Mouse (Mus musculus): Measurements from ENCODE around the gene Dync1i1. TPM values are rescaled to one million over a fixed set of nuclear protein-coding genes. Genes with fewer than 3 reads are reported as not detected.

The Dync1i1 gene
- polyA plus RNA-seq, 1 experiment from 2014 or later, result 46.2 TPM

DNA sequence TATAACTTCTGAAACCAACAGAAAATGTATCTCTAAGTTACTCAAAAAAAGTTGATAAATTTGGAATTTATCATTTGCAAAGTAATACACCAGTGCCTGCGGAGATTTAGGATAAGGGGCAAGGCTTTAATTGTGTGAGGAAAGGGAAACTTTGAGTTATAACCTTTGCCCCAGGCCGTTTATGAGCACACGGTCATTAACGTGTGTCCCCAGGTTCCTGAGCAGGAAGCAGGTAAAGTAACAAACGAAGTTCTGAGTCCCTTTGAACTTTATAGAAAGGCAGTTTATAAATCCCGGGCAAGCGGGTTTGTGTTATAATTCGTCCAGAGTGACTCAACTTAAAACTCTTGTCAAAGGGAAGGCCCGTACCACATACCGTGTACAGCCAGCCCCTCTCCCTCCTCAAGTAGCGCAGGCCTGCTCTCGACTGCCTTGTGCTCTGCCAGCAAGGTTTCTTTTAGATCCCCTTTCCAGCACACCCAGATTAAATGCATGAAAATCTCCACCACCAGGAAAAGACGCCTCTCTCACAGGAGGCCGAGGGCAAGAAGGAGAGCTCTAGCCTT is 103.1 kb downstream of the Dync1i1 start:
- no peaks in the 10 kb centered on the region for H3K9me3 ChIP-seq (replicated peaks)
- H3K27ac ChIP-seq (replicated peaks), result no peak overlapping the region
- 75% methylated on average over 14 of the region's 14 CpGs for WGBS
- H3K9ac ChIP-seq (replicated peaks), result no peak overlapping the region
- H3K36me3 ChIP-seq, result no peaks in the 10 kb centered on the region
- no peak for ATAC-seq (ENCODE audit: low FRiP score)
- H3K27me3 ChIP-seq (replicated peaks), result no peaks in the 10 kb centered on the region
- H3K4me3 ChIP-seq (replicated peaks), result no peak overlapping the region
- no peak overlapping the region for H3K4me2 ChIP-seq
- H3K4me1 ChIP-seq, result no peaks in the 10 kb centered on the region

DNA sequence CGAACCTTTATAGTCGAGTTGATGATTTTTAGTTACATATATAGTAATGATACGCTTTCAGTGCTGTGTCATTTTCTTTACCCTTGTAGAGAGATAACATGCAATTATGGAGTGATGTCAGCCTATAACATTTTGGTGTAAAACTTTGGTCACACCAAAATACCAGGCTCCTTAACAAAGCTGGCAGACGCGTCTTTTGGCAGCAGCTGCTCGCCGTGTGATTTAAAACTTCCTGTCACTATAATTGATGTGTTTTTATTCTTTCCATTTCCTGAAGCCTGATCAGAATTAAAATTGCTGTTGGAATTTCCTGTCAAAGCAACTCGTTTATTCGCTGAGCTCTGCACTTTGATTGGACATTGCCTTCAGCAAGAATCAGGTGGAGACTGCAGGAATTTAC is 103.7 kb downstream of the Dync1i1 start:
- H3K4me2 ChIP-seq, result no peak overlapping the region
- no peaks in the 10 kb centered on the region for H3K9me3 ChIP-seq (replicated peaks)
- 57% methylated on average over 9 of the region's 9 CpGs for WGBS
- H3K27me3 ChIP-seq (replicated peaks), result no peaks in the 10 kb centered on the region
- no peak for ATAC-seq (ENCODE audit: low FRiP score)
- no peak overlapping the region for H3K27ac ChIP-seq (replicated peaks)
- no peaks in the 10 kb centered on the region for H3K36me3 ChIP-seq
- H3K9ac ChIP-seq (replicated peaks), result no peak overlapping the region
- no peaks in the 10 kb centered on the region for H3K4me1 ChIP-seq
- no peak overlapping the region for H3K4me3 ChIP-seq (replicated peaks)

DNA sequence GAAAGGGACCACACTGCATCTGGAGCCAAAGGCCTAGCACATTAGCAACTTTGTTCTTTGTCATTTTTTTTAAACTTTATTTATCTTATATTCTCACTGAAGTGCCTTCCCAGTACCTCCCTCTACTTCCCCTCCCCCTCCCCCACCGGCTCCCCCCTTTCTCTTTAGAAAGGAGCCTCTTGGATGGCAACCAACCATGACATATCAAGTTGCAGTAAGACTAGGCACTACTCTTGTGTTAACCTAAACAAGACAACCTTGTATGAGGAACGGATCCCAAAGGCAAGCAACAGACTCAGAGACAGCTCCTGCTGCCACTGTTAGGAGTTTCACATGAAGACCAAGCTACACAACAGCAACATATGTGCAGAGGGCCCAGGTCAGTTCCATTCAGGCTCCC is 105.3 kb downstream of the Dync1i1 start:
- no peak overlapping the region for H3K27ac ChIP-seq (replicated peaks)
- WGBS, result 86% methylated on average over 2 of the region's 2 CpGs
- no peaks in the 10 kb centered on the region for H3K36me3 ChIP-seq
- no peaks in the 10 kb centered on the region for H3K4me1 ChIP-seq
- no peak for ATAC-seq (ENCODE audit: low FRiP score)
- no peaks in the 10 kb centered on the region for H3K27me3 ChIP-seq (replicated peaks)
- no peaks in the 10 kb centered on the region for H3K9me3 ChIP-seq (replicated peaks)
- no peak overlapping the region for H3K4me3 ChIP-seq (replicated peaks)
- H3K9ac ChIP-seq (replicated peaks), result no peak overlapping the region
- H3K4me2 ChIP-seq, result no peak overlapping the region

DNA sequence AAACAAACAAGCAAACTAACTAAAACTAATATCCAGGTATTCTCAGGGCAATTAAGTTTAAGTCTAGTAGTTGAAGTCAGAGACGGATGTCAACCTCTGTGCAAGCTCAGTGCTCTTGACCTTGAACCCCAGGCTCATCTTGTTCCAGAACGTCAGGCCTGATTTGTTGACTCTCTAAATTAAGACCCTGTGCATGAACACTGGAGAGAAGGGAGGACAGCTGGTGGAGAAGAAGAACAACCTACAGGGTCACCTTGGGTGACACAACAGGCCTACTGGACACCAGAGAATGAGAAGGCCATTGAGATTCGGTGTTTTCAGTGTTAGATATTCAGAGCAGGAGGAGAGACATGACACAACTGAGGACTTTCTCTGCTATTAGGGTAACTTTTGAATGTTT is 105.8 kb downstream of the Dync1i1 start:
- Histone ChIP-seq H3K4me2 (no peak overlapping the region), H3K27me3 (replicated peaks) (no peaks in the 10 kb centered on the region), H3K27ac (replicated peaks) (no peak overlapping the region), H3K4me1 (no peaks in the 10 kb centered on the region), H3K9ac (replicated peaks) (no peak overlapping the region), H3K36me3 (no peaks in the 10 kb centered on the region), H3K9me3 (replicated peaks) (no peaks in the 10 kb centered on the region), H3K4me3 (replicated peaks) (no peak overlapping the region)
- ATAC-seq (ENCODE audit: low FRiP score), result no peak
- 88% methylated on average over 3 of the region's 3 CpGs for WGBS

DNA sequence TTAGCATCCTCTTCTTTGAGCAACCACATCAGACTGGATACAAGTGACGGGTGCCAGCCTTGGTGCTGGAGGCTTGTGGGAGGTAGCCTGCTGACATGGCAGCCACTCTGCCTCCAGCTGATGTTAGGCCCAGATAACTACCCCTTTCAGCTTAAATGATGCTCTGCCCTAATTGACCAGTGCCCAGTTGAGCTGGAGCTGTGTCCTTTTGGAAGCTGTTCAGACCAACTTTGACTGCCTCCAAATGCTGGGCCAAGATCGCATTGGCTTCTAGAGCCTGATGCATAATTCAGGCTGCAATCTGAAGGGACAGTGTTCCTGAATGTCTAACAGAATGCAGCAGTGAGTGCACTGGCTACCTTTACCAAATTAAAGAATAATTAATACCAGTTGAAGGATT is 107.4 kb downstream of the Dync1i1 start:
- ATAC-seq (ENCODE audit: low FRiP score), result no peak
- Histone ChIP-seq H3K4me2 (no peak overlapping the region), H3K27me3 (replicated peaks) (no peaks in the 10 kb centered on the region), H3K9ac (replicated peaks) (no peak overlapping the region), H3K9me3 (replicated peaks) (no peaks in the 10 kb centered on the region), H3K36me3 (no peaks in the 10 kb centered on the region), H3K4me3 (replicated peaks) (no peak overlapping the region), H3K27ac (replicated peaks) (no peak overlapping the region), H3K4me1 (no peaks in the 10 kb centered on the region)
- WGBS, result 91% methylated on average over 2 of the region's 2 CpGs

DNA sequence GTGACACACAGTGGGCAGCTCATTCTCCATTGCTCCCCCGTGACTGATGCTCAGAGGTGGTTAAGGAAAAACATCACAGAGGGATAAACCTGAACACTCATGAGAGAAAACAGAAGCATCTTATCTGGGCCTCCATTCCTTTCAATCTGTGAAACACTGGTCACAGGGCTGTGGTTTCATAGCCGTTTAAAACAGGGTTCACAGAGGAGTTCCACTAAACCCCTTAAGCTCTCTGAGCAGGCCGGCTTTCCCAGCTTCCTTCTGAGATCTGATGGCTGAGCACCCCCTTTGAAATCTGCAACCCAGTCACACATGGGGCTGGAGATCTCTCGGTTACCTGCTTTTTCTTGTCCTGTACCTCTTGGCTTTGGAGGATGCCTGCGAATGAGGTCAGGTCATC is 117.0 kb downstream of the Dync1i1 start:
- 84% methylated on average over 5 of the region's 5 CpGs for WGBS
- no peak for ATAC-seq (ENCODE audit: low FRiP score)
- Histone ChIP-seq H3K9ac (replicated peaks) (no peak overlapping the region), H3K27me3 (replicated peaks) (no peaks in the 10 kb centered on the region), H3K36me3 (no peaks in the 10 kb centered on the region), H3K4me1 (no peaks in the 10 kb centered on the region), H3K27ac (replicated peaks) (no peak overlapping the region), H3K4me3 (replicated peaks) (no peak overlapping the region), H3K9me3 (replicated peaks) (no peaks in the 10 kb centered on the region), H3K4me2 (no peak overlapping the region)

DNA sequence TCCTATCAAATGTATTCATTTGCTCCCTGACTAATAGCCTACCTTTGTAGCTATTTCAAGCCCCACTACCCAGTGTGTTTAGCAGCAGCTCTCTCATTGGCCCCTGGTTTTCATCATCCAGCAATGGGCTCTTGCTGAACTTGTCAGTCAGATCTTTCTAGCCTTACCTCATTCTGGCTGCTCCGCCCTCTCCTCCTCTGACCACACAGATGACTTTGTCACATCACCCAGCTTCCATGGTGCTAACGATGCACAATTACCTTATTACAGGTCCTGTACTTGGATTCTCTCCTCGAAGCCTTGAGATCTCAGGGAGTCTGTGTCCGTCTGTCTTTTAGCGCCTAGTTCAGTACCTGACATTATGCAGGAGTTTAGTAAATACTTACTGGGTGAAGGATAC is 120.7 kb downstream of the Dync1i1 start:
- Histone ChIP-seq H3K4me1 (no peaks in the 10 kb centered on the region), H3K27me3 (replicated peaks) (no peaks in the 10 kb centered on the region), H3K36me3 (no peaks in the 10 kb centered on the region), H3K4me2 (no peak overlapping the region), H3K9ac (replicated peaks) (no peak overlapping the region), H3K9me3 (replicated peaks) (no peaks in the 10 kb centered on the region), H3K4me3 (replicated peaks) (no peak overlapping the region), H3K27ac (replicated peaks) (no peak overlapping the region)
- WGBS, result 97% methylated on average over 5 of the region's 5 CpGs
- ATAC-seq (ENCODE audit: low FRiP score), result no peak

DNA sequence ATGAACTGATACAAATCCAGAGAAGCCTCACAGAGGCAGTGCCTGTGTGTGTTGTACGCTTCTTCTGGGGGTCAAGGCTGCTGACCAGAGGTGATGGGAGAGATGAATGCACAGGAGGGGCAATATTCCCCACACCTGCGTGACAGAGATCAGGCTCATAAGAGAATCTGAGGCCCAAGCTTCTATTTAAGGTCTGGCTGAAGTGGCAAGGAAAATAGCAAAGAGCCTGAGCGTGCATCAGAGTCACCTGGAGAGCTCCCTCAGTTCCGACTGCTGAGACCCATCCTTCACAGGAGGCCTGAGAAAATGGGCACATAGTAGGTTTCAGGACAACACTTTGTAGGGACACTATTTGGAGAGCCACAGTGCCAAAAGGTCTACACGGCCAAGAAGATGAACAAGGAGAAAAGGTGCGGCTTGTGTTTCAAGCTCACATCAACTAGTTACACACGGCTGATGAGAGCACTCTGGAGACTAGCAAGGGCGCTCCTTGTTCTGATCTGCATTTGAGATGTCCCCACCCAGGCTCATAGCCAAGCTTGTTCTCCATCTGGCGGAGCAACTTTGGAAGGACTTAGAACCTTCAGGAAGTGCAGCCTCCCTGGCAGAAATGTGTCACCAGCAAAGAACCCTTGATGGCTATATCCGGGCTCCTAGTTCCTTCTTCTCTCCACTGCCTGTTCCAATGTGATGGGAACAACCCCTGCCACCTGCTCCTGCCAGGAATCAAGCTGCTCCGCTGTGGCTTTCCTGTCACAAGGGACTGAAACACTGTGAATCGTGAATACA is 128.8 kb downstream of the Dync1i1 start:
- Histone ChIP-seq H3K9ac (replicated peaks) (no peak overlapping the region), H3K36me3 (no peaks in the 10 kb centered on the region), H3K9me3 (replicated peaks) (no peaks in the 10 kb centered on the region), H3K27ac (replicated peaks) (no peak overlapping the region), H3K4me2 (no peak overlapping the region), H3K27me3 (replicated peaks) (0 out of 2 replicates have a peak, but pooled peaks cover 3% of the 10 kb centered on the region), H3K4me3 (replicated peaks) (no peak overlapping the region), H3K4me1 (peaks cover 8% of the 10 kb centered on the region; the same call in 1 of the 2 replicates)
- 91% methylated on average over 12 of the region's 12 CpGs for WGBS
- no peak for ATAC-seq (ENCODE audit: low FRiP score)

DNA sequence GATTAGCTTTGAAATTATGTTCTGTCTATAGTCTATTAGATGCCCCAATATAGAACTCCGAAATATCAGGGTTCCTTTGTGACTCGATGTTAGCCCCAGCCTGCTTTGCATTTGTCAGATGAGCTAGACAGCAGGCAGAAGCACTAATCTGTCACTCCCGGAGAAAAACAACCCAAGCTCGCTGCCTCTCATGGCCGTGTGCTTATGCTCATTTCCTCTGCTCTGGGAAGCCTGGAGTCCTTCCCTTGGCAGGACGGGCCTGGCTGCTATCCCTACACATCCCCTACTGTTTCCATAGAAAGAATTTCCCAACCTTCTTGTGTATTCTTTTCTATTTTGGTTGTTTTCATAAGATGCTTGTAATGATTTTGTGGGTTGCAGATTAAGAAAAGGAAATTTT is 130.1 kb downstream of the Dync1i1 start:
- no peak overlapping the region for H3K4me2 ChIP-seq
- ATAC-seq (ENCODE audit: low FRiP score), result no peak
- H3K4me1 ChIP-seq, result peaks cover 12% of the 10 kb centered on the region; the same call in 1 of the 2 replicates
- H3K4me3 ChIP-seq (replicated peaks), result no peak overlapping the region
- no peak overlapping the region for H3K9ac ChIP-seq (replicated peaks)
- no peaks in the 10 kb centered on the region for H3K9me3 ChIP-seq (replicated peaks)
- H3K36me3 ChIP-seq, result no peaks in the 10 kb centered on the region
- WGBS, result 74% methylated on average over 6 of the region's 6 CpGs
- no peak overlapping the region for H3K27ac ChIP-seq (replicated peaks)
- 0 out of 2 replicates have a peak, but pooled peaks cover 7% of the 10 kb centered on the region for H3K27me3 ChIP-seq (replicated peaks)

DNA sequence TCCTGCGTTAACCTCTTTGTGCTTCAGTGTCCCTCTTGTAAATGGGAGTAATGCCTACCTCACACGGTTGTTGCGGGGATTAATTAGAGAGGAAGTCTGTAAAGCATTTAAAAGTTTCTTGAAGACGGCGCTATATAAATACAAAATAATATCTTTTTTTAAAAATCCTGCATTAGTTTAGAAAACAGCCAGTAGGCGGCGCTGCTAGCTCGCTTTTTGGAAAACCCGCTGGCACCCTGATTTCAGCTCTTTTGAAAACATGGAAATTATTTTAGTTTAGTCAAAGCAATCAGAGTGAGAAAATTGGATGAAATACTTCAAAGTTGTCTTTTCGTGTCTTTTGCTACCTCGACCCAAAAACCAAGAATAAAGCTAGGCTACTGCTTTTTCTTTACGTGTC is 132.9 kb downstream of the Dync1i1 start:
- H3K9me3 ChIP-seq (replicated peaks), result no peaks in the 10 kb centered on the region
- no peak overlapping the region for H3K4me3 ChIP-seq (replicated peaks)
- no peaks in the 10 kb centered on the region for H3K36me3 ChIP-seq
- no peak overlapping the region for H3K9ac ChIP-seq (replicated peaks)
- 0 out of 2 replicates have a peak, but pooled peaks cover 7% of the 10 kb centered on the region for H3K27me3 ChIP-seq (replicated peaks)
- peak overlapping the region; percentile 56 for H3K4me2 ChIP-seq
- ATAC-seq (ENCODE audit: low FRiP score), result no peak
- H3K4me1 ChIP-seq, result peaks cover 12% of the 10 kb centered on the region; the same call in 1 of the 2 replicates
- no peak overlapping the region for H3K27ac ChIP-seq (replicated peaks)
- 13% methylated on average over 12 of the region's 12 CpGs for WGBS

DNA sequence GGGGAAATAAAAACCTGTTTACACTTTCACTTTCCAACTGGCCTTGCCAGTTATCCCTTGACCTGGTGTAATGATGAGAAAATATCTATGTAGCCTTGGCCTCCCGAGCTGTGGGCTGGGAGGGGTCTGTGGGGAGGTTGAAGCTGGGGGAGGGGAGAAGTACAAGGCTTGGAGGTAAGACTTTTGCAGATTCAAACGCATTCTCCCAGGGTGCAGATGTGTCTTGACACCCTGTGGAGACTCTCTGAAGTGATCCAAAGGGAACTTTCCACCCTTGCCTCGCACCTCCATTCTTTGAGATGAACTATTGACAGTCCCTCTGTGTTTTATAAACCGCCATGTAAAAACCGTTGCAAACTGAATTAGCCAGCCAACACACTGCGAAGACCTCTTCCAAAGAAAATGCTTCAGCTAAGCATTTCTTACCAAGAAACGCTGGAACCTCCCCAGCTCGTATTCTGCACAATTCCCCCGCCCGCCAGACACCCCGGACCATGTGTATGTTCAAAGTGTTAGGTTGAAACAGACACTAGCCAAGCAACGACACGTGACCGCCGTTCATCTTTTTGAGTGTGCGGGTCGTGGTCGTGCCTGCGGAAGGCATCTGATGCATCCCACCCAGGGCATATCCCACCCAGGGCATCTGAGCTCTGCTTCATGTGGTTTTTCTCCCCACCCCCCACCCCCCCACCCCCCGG is 133.6 kb downstream of the Dync1i1 start:
- Histone ChIP-seq H3K36me3 (no peaks in the 10 kb centered on the region), H3K4me3 (replicated peaks) (peak overlapping the region; percentile 15; the same call in 1 of the 2 replicates), H3K4me1 (peaks cover 12% of the 10 kb centered on the region; the same call in 1 of the 2 replicates), H3K4me2 (peak overlapping the region; percentile 56), H3K27me3 (replicated peaks) (0 out of 2 replicates have a peak, but pooled peaks cover 7% of the 10 kb centered on the region), H3K27ac (replicated peaks) (no peak overlapping the region), H3K9me3 (replicated peaks) (no peaks in the 10 kb centered on the region), H3K9ac (replicated peaks) (no peak overlapping the region)
- peak; percentile 74; the same call in 1 of the 2 replicates for ATAC-seq (ENCODE audit: low FRiP score)
- 20% methylated on average over 20 of the region's 20 CpGs for WGBS

Data from neural tube, embryonic 15.5 days (tissue).